Mouse (Mus musculus): ENCODE results near the gene Csad.
A peak's percentile ranks its signal among the peaks of the same experiment; 100 is the strongest.
"Not testable (repeated sequence)": the region's sequence is repeated elsewhere in the genome, so short reads cannot be mapped to it uniquely, and the experiment has no call there.

Csad gene

GRCm38 (mm10) chr15:102163900-102164693 lies 40.4 kb downstream of the Csad start:
- DNase-seq (ENCODE audit: low spot score in 2 of 2) = no peak

DNA sequence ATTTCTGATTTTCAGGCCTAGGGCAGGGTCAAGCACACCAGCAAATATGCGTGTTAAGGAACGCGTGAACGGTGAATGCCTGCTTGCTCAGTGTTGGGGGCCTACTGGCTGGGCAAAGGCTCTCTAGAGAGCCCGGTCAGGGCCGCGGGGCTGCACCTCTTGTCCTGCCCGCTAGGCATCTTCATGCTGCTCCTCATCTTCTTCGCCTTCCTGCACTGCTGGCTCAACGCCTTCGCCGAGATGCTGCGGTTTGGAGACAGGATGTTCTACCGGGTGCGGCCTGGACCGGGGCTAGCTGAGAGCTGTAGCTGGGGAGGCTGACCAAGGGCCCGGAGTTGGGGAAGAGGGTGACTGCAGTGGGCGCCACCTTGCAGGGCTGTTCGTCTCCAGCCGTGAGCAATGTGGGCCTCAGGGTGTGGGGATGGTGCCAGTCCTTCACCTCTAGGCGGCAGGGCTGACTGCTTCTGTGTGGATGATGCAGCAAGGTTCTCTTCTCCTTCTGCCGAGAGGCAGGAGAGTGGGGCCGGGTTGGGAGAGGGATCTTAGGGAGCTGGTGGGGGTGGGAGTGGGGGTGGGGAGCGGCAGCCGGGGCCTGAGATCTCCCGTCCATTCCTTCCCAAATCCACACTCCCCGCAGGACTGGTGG lies 44.0 kb downstream of the Csad start:
- DNase-seq (ENCODE audit: low spot score in 2 of 2) = no peak

- DNase-seq (ENCODE audit: low spot score in 2 of 2) = no peak
These were observed 47.7 kb downstream of the Csad start for GRCm38 (mm10) chr15:102156836-102157235.

DNA sequence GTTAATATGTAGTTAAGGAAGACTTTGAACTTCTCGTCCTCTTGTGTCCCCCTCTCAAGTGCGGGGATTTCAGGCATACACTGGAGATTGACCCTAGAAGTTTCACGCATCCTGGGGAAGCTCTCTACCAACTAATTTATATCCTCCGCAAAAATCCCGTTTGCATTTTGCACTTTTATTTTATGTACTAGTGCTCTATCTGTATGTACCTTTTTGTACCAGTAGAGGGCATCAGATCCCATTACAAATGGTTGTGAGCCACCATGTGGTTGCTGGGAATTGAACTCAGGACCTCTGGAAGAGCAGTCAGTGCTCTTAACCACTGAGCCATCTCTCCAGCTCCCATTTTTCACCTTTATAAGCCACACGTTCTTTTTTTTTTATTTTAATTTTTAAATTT lies 49.5 kb downstream of the Csad start:
- DNase-seq (ENCODE audit: low spot score in 2 of 2) = not testable (repeated sequence)

DNA sequence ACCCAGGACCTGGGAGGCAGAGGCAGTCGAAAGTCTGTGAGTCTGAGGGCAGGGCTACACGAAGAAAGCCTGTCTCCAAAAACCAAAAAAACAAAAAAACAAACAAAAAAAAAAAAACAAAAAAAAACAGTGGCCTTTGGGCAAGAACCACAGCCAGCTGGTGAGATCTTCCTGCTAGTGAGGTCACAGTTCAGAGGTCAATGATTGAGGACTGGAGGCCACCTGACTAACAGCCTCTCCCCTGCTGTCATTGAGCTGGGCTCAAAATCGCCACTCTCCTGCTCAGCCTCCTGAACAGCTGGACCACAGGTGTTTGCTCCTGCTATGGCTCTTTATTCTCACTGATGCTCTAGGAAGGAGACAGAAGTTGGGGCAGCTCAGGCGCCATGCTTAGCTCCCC lies 51.9 kb downstream of the Csad start:
- DNase-seq (ENCODE audit: low spot score in 2 of 2) = no peak

DNA sequence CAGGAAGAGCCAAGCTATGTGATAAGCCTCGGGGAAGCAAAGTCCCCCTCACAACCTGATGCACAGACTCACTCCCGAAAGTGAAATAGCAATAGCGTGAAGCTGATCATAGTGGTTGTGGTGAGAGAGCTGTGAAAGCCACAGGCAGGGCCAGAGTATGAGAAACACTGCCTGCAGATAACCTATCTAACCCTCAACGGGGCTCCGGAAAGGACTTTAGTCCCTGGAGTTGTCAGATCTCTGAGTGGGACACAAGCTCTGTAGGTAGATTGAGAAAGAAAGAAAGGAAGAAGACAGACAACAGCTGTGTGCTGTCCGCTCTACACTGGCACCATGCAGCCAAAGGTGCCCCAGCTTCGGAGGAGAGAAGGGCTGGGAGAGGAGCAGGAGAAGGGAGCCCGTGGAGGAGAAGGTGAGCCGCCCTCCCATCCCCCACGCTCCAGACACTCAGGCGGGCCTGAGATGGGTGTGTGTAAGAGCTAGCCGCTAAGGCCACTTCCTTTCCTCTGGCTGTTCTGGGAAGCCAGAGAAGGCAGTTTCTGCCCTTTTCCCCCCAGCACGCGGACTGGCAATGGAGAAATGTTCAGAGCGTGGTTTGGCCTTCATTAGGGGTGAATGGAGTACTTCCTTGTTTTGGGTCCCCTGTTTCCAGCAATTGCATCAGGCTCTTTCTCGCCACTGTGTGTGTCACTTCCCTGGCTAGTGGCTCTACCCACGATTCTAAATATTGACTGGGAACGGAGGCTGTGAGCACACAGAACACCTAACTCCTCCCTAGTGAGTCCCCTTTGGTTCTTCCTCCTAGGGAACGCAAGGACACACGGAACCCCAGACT lies 54.0 kb downstream of the Csad start, which contains the start of gene Soat2:
Gene Soat2, plus strand, starts transcription at position 226 of the 835 bp plus-strand sequence.
- DNase-seq (ENCODE audit: low spot score in 2 of 2) = no peak

DNA sequence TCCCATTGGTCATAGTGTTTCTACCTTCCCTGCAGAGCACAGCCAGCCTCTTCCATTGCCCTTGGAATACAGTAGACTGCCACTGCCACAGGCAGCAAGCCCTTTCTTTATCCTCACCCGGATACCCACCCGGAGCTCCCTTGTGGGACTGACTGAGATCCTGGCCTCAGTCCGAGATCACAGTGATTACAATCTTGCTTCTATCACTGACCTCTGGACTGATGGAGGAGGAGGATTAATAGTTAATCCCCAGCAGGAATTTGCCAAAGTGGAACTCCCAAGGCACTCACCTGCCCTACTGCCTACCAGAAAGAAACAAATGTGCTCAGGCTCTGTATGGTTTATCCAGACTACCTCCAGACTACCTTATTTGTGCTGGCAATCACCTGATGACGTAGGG lies 55.0 kb downstream of the Csad start:
- DNase-seq (ENCODE audit: low spot score in 2 of 2) = no peak

DNA sequence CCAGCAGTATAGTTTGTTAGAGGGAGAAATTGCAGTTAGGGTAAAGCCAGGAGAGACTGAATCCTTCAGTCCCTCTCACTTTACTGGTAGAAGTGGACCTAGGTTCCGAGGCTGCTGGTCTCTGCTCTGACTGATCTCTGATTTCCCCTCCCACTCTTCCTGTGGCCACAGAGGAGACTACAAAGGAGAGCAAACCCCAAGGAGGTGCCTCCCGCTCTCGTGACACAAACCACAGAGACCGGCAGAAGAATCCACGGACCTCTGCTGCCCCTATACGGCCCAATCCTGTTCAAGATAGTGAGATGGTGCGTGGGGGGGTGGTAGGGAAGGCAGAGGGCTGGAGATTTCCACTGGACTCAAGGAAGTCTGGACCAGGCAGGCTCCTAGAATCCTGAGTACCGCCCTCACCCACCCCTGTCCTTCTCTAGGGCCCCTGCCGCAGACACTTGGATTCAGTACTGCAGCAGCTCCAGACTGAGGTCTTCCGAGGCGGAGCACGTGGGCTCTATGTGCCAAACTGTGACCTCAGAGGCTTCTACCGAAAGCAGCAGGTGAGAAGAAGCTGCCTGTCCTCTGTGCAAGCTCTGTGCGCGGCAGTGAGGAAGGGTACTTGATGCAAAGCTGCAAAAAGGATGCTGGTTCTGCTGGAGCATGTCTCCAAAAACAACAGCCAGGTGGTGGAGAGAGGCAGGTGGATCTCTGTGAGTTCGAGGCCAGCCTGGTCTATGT lies 56.7 kb downstream of the Csad start:
- DNase-seq (ENCODE audit: low spot score in 2 of 2) = no peak

DNA sequence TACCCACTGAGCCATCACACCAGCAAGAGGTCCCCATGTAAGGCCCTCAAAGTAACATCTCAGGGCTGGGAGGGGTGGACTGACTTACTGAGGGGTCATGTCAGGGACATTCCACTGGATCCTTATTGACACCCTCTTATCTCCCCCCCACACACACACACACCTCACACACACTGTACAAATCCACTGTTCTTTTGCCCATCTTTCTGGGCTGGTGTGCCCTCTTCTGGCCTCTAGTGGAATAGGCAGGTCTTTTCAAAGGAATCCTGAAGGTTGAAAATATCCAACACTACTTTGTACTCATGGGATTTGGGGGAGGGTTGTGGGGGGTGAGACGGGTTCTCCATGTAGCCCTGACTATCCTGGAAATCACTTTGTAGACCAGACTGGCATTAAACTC lies 57.6 kb downstream of the Csad start:
- DNase-seq (ENCODE audit: low spot score in 2 of 2) = peak in 1 of 2 experiments; percentile 41

- DNase-seq (ENCODE audit: low spot score in 2 of 2) = no peak
These were observed 58.4 kb downstream of the Csad start for GRCm38 (mm10) chr15:102146089-102146488.

DNA sequence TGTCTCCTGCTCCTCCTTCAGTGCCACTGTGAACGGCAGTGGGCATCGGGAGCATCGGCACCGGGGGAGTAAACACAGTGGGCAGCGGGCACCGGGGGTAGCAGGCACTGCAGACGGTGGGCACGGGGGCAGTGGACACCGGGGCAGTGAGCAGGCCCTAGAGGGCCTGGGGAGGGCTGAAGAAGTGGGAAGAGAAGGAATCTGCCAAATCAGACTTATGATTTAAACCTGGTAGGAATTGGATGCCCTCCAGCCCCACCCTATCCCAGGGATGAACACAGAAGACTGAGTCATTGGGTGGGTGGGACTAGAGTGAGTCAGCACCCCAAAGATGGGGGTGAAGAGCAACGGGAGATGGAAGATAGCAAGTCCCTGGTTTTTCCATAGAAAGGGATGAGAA lies 59.2 kb downstream of the Csad start:
- peak in 1 of 2 experiments; percentile 21 for DNase-seq (ENCODE audit: low spot score in 2 of 2)

DNA sequence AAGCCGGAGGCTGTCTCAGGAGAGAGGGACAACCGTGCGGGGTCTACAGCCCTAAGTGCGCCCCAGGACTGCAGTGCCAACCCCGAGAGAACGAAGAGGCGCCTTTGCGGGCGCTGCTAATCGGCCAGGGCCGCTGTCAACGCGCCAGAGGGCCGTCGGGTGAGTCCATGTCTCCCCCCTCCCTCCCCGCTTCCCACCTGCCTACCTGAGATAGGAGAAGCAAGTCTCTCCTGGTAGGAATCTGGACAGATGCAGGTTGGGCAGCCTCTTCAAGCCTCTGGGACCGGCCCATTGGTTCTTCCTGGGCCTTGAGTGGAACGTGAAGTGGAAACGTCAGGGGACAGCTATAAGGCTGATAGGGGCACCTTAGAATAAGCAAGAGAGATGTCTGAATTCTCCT lies 59.8 kb downstream of the Csad start:
- no peak for DNase-seq (ENCODE audit: low spot score in 2 of 2)

- no peak for DNase-seq (ENCODE audit: low spot score in 2 of 2)
These were observed 60.2 kb downstream of the Csad start, which contains the start of gene Igfbp6 for GRCm38 (mm10) chr15:102144274-102144711. Gene Igfbp6, plus strand, starts transcription at chr15:102144362.

DNA sequence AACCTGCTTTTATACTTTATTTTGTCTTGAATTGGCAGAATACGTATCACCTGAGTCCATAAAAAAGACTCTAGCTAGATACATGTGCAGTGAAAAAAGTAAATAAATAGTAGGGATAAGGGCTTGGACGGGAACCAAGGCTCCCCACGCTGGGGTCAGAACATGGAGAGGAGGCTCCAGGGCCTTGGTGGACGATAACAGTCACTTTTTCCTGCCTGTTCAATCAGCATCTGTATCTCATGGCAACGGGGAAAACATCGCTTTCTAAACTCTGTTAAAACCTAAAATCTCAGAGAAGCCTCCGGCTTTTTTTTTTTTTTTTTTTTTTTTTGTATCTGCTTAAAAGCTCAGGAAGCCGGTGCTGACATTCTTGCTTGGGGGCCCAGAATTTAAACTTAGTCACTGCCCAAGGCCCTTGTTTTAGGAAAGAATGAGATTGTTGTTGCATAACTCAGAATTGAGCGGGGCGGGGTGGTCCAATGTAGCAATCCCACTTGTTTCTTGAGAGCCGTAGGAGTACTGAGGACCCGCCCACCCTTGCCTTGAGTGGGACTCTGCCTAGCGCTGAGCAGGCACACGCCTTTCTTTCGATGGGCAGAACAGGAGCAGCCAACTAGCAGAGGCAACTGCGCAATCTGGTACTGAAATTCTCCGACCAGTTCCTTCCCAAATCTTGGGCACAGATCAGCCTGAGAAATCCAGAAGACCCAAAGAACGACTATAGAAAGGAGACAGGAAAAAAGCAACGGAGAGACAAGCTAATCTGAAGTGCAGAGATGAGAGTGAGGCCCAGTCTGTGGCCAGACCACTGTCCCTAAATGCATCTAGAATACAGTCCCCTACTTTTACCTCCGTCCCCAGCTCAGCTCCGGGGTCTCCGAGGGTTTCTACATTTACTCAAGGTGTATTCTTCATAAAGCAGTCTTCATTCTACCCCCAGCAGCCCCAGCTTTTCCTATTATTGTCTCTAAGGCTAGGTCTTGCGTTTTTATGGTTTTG lies 61.3 kb downstream of the Csad start:
- DNase-seq (ENCODE audit: low spot score in 2 of 2) = no peak

- DNase-seq (ENCODE audit: low spot score in 2 of 2) = no peak
These were observed 63.4 kb downstream of the Csad start for GRCm38 (mm10) chr15:102141120-102141519.

DNA sequence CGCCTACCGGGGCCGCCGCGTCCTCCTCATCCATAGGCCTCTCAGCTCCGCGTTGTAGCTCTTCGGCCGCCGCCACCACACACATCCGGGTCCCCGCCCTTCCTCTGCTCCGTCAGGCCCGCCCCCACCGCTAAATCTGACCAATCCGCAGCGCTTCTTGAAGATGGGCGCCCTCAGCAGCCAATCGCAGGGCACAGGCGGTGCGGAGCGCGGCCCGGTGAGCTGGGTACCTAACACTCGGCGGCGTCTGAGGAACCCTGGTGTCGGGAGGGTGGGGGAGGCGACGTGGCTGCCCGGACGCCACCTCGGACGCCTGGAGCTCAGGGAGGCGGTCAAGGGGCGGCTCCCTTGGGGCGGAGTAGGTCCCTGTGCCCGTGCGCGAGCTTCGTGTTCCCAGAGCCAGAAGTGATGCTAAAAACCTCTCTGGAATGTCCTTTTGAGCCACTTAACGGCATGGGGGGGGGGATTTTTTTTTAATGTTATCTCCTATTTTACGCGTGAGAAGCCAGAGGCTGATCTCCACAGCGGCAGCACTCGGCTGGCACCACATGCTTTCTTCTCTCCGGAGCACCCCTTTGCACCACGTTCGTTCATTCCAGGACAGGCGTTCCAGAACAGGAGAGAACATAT lies 68.3 kb downstream of the Csad start, which contains the start of gene Spryd3:
Gene Spryd3, minus strand, starts transcription at position 106 of the 630 bp plus-strand sequence.
- DNase-seq (ENCODE audit: low spot score in 2 of 2) = peak; percentile 94 to 97

DNA sequence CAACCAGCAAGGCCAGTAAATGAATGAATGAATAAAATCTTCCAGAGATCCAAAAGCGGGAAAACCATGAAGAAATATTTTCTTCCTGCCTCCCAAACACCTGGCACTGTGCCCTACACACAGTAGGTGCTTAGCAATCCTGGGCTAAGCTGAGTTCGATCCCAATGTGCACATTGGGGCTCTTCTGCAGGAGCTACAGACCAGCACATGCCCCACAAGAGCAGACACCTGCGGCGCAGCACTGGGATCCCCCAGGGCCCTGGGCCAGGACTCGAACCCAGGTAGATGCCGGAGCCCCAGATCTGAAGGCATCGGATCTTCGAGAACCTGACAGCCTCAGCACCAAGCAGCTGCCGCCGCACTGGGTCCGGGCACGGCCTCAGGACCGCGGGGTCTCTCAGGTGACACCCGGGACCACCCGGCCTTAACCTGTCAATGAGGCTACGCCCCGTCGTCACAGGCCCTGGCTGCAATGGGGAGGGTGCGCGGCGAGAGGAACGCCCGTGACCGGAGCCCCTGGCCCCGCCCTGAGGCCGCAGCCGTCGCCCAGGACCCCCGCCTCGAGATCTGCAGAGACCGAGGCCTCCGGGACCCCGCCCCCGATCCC lies 68.9 kb downstream of the Csad start:
- DNase-seq (ENCODE audit: low spot score in 2 of 2) = no peak

- DNase-seq (ENCODE audit: low spot score in 2 of 2) = no peak
These were observed 69.8 kb downstream of the Csad start for GRCm38 (mm10) chr15:102134709-102135108.

DNA sequence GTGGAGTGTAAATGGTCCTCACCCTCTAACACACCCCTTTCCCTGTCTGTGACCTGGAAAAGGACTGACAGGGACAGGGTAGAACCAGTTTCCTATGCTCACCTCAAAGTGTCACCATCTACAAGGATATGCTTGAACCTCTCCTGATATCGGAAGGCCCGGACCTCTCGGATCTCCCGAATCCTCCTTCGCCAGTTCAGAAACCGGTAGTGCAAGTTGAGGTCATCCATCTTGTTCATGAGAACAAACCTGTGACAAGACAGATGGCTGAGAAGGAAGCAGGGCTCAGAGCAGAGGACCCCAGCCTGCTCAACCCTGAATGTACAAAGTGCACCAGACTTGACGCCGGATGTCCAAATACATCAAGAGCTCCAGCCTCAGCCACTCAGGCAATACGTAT lies 71.2 kb downstream of the Csad start:
- no peak for DNase-seq (ENCODE audit: low spot score in 2 of 2)

Data from frontal cortex, postnatal 14 days (tissue).